Mouse (Mus musculus): ENCODE measurements around the gene Fbxw4. TPM values are rescaled to one million over a fixed set of nuclear protein-coding genes. Genes with fewer than 3 reads are reported as not detected.

The Fbxw4 gene
- 10 to 100 TPM; 32.9 to 33.5 TPM for total RNA-seq (2021)

DNA sequence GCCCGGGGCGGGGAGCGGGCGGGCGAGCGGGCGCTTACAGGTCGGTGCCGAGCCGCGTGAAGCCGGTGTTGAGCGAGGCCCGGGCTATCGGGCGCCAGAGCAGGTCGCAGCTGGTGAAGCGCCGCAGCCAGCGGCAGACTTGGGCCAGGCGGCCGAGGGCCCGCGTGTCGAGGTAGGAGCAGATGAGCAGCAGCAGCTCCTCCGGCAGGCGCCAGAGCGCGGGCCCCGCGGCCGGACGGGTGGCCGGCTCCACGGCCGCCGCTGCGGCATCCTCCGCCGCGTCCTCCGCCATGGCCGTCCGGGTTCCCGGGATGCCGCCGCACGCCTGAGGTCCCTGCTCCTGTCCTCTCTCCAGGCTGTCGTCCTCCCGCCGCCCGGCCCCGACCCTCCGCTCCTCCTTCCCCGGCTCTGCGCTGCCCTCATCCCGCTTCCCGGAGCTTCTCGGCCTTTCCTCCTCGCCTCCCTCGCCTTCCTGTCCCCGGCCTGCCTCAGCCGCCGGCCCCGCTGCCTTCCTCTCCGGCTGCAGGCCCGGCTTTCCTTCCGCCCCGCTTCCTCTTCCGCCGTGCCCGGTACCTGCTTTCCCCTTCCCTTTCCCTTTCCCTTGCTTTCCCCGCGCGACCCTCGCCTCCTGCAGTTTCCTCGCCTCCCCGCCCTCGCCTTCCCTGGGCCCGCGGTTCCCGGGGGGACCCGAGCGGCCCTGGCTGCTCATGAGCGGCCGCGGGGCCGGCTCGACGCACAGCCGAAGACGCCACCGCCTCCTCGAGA, at the start of gene Fbxw4:
Gene Fbxw4, minus strand, starts transcription at position 575 of the 765 bp plus-strand sequence.
- intact Hi-C loops (cut with DNase I) = loop anchor here (5.0 kb wide), 1 partner anchor 87 kb away; the partner anchor contains the start of gene Npm3
- DNase-seq (ENCODE audit: low spot score in 2 of 2) = peak; percentile 37 to 78

DNA sequence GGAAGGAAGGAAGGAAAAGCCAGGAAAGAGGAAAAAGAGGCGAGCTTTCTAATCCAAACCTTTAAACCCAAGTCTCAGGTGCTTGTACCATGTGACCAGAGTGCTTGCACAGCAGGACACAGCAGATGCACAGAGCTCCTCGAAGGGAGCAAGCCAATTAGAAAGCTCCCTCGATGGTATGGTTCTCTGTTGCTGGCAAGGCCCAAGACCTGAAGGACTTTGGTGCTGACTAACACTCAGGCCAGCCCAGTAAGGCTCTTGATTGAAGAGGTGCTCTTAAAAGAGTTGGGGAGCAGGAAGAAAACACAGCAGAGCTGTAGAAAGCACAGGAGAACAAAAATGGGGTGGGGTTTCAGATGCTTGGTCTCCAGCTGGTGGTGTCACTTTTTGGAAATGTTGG, 48.6 kb upstream of the Fbxw4 start:
- DNase-seq (ENCODE audit: low spot score in 2 of 2) = no peak
- intact Hi-C loops (cut with DNase I) = no loop called here

DNA sequence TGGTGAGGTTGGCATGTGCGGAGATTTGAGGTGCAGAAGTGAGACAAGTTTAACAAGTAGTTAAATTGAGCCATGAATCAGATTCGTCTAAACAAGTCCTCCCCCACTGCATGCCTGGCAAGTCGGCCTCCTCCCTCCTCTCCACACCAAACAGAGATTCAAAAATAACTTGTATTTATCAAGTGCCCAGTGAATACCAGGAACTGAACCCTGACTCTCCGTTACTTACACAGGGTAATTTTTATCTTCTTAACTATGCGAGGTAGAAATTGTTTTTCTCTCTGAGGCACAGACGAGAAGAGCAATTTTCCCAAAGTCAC, 36.1 kb upstream of the Fbxw4 start:
- no peak for DNase-seq (ENCODE audit: low spot score in 2 of 2)
- intact Hi-C loops (cut with DNase I) = no loop called here

DNA sequence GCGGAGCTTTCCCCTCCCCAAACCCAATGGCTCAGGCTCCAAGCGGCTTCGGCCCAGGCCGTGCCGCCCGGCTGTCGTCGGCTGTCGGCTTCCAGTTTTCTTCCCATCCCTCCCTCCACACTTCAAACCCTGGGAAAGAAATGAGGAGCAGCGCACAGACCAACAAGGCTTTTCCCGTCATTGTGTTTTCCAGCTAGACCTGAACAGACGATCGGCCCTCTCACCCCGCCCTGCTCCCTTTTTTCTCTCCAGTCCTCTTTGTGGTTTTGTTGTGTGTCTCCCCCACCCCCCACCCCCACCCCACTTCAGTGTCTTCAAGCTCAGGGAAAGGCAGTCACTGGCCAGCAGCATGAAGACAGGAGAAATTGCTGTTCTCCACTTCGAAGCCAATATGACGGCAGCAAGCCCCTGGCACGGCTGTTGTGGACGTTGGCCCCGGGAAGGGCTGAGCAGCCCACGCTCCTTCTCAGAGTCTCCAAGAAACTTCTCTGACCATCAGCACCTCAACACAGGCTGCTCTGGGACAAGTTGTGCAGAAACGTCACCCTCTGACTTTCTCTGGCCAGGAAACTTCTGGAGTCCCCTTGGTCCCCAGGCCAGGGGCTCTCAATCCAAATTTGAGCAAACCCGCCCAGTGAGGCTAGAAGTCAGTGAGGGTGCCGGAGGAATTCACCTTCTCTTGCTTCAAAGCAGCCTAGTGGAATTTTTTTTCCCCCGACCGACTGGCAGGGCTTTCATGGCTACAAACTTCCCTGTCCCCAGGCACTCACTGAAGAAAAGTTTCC, 35.6 kb upstream of the Fbxw4 start:
- intact Hi-C loops (cut with DNase I) = no loop called here
- DNase-seq (ENCODE audit: low spot score in 2 of 2) = no peak

DNA sequence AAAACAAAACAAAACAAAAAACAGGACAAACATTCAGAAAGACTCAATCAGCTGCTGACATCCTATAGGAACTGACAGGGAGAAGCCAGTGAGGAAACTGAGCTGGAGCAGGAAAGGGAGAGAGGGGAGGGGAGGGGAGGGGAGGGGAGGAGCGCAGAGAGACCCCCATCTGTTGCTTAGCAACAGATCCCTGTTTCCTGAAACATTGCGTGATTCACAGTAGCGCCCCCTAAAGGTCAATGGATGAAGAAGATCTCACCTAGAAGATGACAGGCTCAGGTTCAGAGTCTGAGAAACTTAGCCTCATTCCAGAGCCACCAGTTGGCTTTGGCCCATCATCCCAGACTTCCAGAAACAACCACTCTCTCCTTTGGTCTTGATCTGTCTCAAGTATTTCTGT, 33.9 kb upstream of the Fbxw4 start:
- intact Hi-C loops (cut with DNase I) = loop anchor here (5.0 kb wide), 1 partner anchor 587 kb away; no protein-coding TSS in a partner anchor
- no peak for DNase-seq (ENCODE audit: low spot score in 2 of 2)

DNA sequence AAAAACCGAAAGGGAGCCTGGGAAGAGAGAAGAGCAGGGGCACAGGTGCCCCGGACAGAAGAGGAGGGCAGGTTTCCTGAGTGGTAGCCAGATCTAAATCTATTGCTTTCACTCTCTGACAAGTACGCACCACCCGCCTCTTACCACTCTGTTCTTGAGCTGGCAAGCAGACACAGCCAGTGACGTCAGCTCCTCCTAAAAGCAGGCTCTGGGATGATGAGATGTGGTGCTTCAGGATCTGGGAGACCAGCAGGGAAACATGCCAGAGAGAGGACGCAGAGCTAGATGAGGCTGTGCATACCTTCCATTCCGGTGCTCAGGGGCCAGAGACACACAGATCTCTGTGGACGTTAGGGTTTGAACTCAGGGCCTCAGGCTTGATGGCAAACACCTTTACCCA, 32.1 kb upstream of the Fbxw4 start:
- intact Hi-C loops (cut with DNase I) = loop anchor here (5.0 kb wide), 1 partner anchor 585 kb away; no protein-coding TSS in a partner anchor

DNA sequence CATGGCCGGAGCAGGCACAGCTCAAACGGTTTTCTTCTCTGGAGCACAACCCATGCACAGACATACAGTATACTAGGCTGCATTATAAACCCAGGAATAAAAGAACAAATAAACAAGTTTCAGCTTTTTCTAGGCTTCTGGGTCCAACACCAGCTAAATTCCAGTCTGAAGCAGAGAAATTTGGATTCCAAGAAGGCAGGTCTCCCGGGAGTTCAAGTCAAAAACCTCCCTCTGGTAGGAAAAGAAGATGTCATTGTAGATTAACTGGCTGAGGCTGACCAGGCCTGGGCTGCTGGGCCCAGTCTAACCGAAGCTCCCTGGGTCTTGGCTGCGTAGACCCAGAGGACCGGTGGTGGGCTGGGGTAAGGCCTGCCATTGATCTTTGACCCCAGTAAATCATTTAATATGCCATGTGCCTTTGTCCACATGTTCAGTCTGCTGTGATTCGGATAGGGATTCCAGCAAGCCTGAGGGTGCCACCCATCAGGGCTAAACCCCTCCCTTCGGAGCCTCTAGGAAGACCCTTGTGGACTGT, 31.0 kb upstream of the Fbxw4 start:
- intact Hi-C loops (cut with DNase I) = loop anchor here (5.0 kb wide), 1 partner anchor 584 kb away; no protein-coding TSS in a partner anchor
- no peak for DNase-seq (ENCODE audit: low spot score in 2 of 2)

More for the DNA sequence above, 32.1 kb upstream of the Fbxw4 start:
- peak; percentile 26 to 87 for DNase-seq (ENCODE audit: low spot score in 2 of 2)

DNA sequence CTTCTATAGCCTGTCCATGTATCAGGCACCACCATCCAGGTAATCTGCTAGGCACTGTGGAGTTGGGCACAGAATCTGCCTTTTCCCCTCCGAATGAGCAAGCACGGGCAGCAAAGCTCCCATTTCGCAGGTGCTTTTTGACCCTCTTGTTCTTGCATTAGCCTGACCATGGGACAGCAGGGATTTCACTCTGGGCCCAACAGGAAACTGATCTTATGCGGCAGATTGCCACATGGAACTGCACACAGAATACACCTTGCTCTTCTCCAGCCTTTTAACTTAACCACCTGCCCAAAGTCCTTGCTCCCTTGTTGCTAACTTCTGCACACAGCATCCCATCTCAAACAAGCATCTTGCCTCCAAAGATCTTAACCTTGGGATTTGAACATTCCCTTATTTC, 26.9 kb upstream of the Fbxw4 start:
- intact Hi-C loops (cut with DNase I) = no loop called here
- no peak for DNase-seq (ENCODE audit: low spot score in 2 of 2)

DNA sequence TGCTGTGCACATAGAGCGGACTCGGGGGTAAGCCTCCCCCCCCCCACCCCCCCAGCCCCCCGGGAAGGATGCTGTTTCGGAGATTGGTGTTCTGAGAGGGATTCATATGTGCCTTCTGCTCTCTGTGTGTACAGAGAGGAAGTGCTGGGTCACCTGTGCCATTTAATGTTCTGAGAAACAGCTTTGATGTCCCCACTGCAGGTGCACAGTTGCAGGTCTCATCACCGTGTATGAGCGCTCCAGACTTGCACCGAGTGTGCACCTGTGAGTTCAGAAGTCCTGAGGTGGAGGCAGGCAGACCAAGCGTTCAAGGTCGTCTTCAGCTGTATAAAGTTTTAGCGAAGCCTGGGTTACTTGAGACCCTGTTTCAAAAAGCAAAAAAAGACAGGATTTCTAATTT, 23.6 kb upstream of the Fbxw4 start:
- intact Hi-C loops (cut with DNase I) = no loop called here
- DNase-seq (ENCODE audit: low spot score in 2 of 2) = no peak

DNA sequence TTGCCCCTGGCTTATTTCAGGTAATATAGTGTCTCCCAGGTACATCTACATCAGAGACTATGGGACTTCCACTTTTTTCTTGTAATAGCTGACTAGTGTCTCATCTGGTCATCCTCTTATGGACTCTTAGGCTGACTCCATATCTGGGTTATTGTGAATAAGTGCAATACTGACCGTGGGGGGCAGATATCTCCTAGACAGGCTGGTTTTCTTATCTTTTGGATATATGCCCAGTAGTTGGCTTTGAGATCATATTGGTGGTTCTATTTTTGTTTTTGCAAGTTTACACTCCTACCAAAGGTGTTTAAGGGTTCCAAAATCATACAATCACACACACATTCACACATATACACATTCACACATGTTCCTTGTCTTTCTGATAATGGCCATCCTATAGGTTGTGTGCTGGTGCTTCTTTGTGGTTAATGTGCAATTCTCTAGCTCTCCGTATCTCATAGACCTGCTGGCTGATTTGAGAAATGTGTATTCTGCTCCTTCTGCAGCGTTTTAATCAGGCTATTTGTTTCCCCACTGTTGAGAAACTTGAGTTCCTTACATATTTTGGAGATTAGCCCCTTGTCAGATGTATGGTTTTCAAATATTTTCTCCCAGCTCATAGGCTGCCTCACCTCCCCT, 20.5 kb upstream of the Fbxw4 start:
- intact Hi-C loops (cut with DNase I) = no loop called here
- DNase-seq (ENCODE audit: low spot score in 2 of 2) = no peak

DNA sequence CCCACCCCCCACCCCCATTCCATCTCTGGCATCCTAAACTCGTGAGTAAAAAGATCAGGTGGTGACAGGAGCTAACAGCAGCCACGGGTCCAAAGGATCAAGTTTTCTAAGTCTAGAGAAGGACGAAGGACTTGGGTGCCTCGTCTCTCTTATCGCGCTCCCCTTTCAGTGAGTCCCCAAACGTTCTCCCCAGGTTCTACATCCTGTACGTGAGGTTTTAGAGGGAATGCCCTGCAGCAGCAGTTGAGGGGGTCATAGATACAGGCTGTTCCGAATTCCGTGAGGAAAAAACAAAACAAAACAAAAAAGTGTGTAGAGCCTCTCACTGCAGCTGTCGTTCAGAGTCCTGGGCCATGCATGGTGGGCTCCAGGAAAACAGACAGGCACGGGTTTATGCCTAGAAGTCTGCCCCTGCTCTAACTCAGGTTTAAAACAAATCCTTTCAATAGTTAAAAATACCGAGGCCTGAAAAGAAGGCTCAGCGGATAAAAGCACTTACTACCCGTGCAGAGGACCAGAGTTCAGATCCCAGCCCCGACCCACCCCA, 16.7 kb upstream of the Fbxw4 start:
- no peak for DNase-seq (ENCODE audit: low spot score in 2 of 2)
- intact Hi-C loops (cut with DNase I) = no loop called here

DNA sequence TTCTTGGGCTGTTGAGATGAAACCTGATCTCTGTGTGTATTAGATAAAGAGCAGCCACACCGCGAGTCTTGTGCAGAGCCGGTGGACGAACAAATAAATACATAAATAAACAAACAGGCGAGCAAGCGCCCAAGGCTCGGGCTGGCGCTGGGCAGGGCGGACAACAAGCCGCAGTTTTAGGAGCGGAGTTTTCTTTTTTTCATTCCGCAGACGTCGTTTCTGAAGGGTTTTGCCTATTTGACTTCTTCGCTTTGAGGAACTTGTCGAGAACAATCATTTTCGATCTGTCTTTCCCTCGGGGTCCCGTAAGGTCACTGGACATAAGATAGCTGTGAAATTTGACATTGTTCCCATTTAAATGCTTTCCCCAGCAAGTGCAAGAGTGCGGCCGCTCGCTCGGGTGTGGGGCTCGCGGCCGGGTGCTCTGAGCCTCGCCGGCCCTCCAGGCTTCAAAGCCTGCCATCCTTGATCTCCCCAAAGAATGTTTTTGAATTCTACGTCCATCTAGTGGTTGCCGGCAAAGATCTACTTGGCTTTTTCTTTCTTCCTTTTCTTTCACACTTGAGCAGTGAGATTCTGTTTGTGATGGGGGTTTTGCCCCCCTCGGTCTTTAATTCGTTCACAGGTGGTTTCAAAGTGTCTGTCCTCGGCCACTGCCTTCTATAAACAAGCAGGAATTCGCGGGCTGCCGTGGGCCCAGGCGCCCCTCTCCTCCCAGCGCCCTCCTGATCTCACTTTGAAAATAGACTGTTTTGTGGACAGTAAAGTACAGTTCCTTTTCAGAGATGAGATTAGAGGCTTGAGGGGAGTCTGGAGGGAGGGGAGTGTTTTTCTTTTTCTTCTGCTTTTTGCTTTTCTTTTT, 15.8 kb upstream of the Fbxw4 start:
- intact Hi-C loops (cut with DNase I) = no loop called here
- no peak for DNase-seq (ENCODE audit: low spot score in 2 of 2)

DNA sequence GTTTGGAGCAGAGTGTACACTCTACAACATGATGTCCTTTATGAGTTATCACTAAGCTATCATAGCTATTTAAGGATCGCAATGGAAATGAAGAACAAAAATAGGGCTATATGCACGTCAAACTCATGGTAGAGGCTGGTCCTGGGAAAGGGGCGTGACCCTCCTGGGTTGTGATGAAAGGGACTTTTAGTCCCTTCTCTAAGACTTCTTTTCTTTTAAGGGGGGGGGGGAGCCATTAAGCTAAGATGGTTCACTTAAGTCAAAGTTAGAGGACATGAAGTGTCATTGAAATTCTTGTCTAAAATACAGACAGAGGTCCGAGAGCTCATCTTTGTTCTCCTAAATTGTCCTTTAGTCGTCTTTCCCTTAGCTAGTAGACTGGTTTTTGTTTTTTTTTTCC, 15.1 kb upstream of the Fbxw4 start:
- DNase-seq (ENCODE audit: low spot score in 2 of 2) = no peak
- intact Hi-C loops (cut with DNase I) = no loop called here

DNA sequence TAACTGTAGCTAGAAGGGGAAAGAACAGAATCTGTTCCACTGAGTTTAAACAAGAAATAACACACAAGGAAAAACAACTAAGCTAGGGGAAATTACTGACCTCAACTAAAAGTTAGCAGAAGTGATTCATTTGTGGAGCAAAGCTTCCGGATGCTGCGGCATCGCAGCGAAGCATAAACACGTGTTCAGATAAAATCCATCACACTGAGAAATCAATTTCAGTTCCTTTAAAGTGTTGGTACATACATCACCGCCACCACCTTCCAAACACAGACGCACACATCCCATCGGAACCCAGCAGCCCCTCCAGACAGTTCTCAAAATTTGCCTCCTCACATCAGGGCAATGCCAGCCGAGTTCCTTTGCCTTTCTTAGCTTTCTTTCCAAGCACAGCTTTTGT, 12.9 kb upstream of the Fbxw4 start:
- intact Hi-C loops (cut with DNase I) = no loop called here
- no peak for DNase-seq (ENCODE audit: low spot score in 2 of 2)

DNA sequence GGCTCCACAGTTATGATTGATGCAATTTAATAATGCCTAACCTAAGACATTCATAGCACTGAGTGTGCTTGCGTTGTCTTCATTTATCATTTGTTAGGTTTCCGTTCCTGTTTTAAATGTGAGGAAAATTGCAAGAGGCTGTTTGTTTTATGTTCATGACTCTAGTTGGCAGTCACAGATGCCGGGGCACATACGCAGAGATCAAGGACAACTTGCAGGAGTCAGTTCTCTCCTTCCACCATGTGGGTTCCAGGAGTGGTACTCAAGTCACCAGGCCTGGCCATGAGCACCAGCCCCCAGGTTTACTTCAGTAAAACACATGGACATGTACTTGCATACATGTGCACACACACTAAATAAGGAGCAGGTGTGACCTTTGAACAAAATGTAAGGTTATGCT, 8.9 kb upstream of the Fbxw4 start:
- DNase-seq (ENCODE audit: low spot score in 2 of 2) = no peak
- intact Hi-C loops (cut with DNase I) = no loop called here

DNA sequence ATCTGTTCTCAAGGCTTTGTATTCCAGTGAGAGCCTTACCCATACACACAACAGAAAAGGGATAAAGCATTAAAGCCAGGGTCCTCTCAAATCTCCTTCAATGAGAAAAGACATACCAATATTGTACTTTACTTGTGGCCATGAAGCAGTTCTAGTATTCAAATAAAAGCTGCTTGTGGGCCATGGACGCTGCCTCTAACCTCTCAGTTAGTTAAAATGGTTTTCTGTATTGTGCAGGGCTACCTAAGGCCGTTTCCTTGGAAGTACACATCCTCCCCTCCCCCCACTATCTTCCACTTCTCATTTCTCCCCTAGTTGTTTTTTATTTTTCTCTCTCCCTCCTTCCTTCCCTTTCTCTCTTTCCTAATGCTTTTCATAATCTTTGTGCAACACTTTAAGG, 3.7 kb upstream of the Fbxw4 start:
- no peak for DNase-seq (ENCODE audit: low spot score in 2 of 2)
- intact Hi-C loops (cut with DNase I) = no loop called here

DNA sequence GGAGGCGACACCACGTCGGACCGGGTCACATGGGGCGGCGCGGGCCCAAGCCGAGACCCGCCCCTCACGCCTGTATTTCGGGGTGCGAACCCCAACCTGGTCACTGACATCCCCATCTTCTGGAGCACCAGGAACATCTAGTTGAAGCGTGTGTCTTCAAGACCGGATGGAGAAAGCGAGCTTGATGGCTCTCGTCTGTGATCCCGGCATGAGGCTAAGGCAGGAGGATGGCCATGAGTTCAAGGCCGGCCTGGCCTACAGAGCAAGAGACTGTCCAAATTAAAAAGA, 335 bp upstream of the Fbxw4 start:
- peak in 1 of 2 experiments; percentile 70 for DNase-seq (ENCODE audit: low spot score in 2 of 2)
- intact Hi-C loops (cut with DNase I) = no loop called here

DNA sequence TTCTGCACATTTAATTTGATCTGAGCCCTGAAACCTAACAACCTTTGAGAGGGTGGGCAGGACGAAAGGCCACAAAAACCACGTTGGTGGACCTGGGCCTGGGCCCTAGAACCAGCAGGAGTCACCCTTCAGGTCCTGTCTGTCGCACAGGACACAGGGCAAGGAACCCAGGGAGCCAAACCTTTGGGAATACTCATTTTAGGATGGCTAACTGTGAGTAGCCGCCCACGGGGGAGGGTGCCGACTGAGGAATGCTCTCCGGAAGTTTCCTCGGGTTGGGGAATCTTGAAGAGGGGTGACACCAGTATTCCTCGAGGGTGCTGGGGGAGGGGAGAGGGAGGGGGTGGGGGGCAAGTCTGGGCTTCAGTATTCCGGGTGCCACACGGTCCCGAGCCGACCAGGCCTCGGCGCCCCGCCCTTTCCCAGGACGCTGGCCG, 793 bp downstream of the Fbxw4 start:
- intact Hi-C loops (cut with DNase I) = loop anchor here (5.0 kb wide), 1 partner anchor 88 kb away; the partner anchor contains the start of gene Npm3
- DNase-seq (ENCODE audit: low spot score in 2 of 2) = peak; percentile 16 to 20

All from left cerebral cortex, postnatal 25 days (tissue).